Mouse (Mus musculus): ENCODE measurements around the gene Mrpl1. TPM values are rescaled to one million over a fixed set of nuclear protein-coding genes. Genes with fewer than 3 reads are reported as not detected.

The Mrpl1 gene
- total RNA-seq, 2 experiments from 2014 or later = 18.7 to 20.9 TPM

GRCm38 (mm10) chr5:96306271-96306670, 97.0 kb downstream of the Mrpl1 start:
- DNase-seq (ENCODE audit: low spot score in 2 of 2) = no peak

- DNase-seq (ENCODE audit: low spot score in 2 of 2) = no peak
Observed at GRCm38 (mm10) chr5:96306826-96307225, 97.5 kb downstream of the Mrpl1 start.

GRCm38 (mm10) chr5:96308086-96308485, 98.8 kb downstream of the Mrpl1 start:
- DNase-seq (ENCODE audit: low spot score in 2 of 2) = no peak

GRCm38 (mm10) chr5:96308645-96309044, 99.4 kb downstream of the Mrpl1 start:
- DNase-seq (ENCODE audit: low spot score in 2 of 2) = no peak

DNA sequence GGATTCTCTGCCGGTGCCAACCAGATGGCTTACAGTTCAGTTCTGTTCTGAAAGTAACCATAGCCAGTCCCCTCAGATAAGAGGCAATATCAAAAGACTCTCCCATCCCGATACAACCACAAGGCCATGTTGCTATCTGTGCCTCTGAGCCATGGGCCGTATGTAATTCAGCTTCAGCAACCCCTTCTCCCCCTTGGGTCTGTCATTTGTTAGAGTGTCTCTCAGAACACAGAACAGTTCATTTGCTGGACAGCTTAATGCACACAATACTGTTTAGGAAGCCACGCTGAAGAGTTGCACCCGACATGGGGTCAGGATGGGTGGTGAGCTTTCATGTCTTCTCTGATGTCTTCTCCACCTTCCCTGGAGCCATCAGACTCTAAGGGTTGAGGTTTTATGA, 100.3 kb downstream of the Mrpl1 start:
- DNase-seq (ENCODE audit: low spot score in 2 of 2) = no peak

- no peak for DNase-seq (ENCODE audit: low spot score in 2 of 2)
Observed at GRCm38 (mm10) chr5:96311677-96312076, 102.4 kb downstream of the Mrpl1 start.

Other genes with a start within 250 kb of the Mrpl1 start
- gene Cnot6l, start 45.3 kb upstream of the Mrpl1 start, total RNA-seq (2021) = 10 to 100 TPM; 74.8 to 85.1 TPM
- gene Fras1, start 164.5 kb downstream of the Mrpl1 start, total RNA-seq (2021) = 10 to 100 TPM; 42.9 to 51.2 TPM